23 mouse cellular contexts compared by ENCODE assay signal in genomic region chr12:77534079-77534478, GRCm38 (mm10).
DNase-seq lines count a peak whose midpoint lies in the region; ATAC-seq and TF ChIP-seq lines count a peak whose summit lies in the region.
"Had no signal": no experiment of that assay in that cellular context is flagged by ENCODE, and none has a peak within 500 bp of the region (broad histone marks: within the 10 kb centered on the region; RNA-seq: fewer than 3 reads in every experiment).

No protein-coding gene starts in this region.

- ATAC-seq in liver, embryonic 15.5 days (ENCODE audit: insufficient read depth), result peak; percentile 18; the same call in 1 of the 2 replicates
- no peak for ATAC-seq in liver, embryonic 12.5 days
- ATAC-seq in common myeloid progenitor, adult 5-6 weeks (replicated peaks; ENCODE audit: low read depth, poor library complexity, severe bottlenecking), result peak; percentile 16
- ATAC-seq: hindbrain, postnatal 0 days; intestine, postnatal 0 days had no signal

- no peak for TF ChIP-seq CTCF in thymus, adult 2 months (IDR thresholded peaks at IDR 0.05; ENCODE audit: borderline replicate concordance, control insufficient read depth, extremely low read depth, insufficient read depth, low read length, poor library complexity)
- no peak for TF ChIP-seq CTCF in layer of hippocampus, adult 2 months (conservative IDR thresholded peaks at IDR 0.05)
- TF ChIP-seq CTCF in heart, adult 2 months (IDR thresholded peaks at IDR 0.05), result no peak

- no peak for TF ChIP-seq EP300 in heart, adult 2 months (IDR thresholded peaks at IDR 0.05; ENCODE audit: insufficient read depth, low read depth, low read length)

- WGBS in liver, embryonic 15.5 days (ENCODE audit: insufficient replicate concordance), result 19% methylated on average over 3 of the region's 3 CpGs
- 37% methylated on average over 3 of the region's 3 CpGs for WGBS in liver, embryonic 12.5 days (ENCODE audit: insufficient replicate concordance)
- WGBS in thymus, adult 2 months, result 42% methylated on average over 3 of the region's 3 CpGs
- WGBS in heart, adult 2 months, result 46% methylated on average over 3 of the region's 3 CpGs

- H3K27me3 ChIP-seq in liver, embryonic 15.5 days, result no peaks in the 10 kb centered on the region
- no peaks in the 10 kb centered on the region for H3K27me3 ChIP-seq in liver, embryonic 12.5 days (replicated peaks)
- H3K27me3 ChIP-seq in thymus, adult 2 months (ENCODE audit: control insufficient read depth, insufficient read depth, low read length), result no peaks in the 10 kb centered on the region
- H3K27me3 ChIP-seq in heart, adult 2 months (ENCODE audit: control insufficient read depth, insufficient read depth, low read length), result no peaks in the 10 kb centered on the region; the same call in 1 of the 2 replicates
- H3K27me3 ChIP-seq: heart, embryonic 15.5 days; kidney, embryonic 15.5 days; neural tube, embryonic 12.5 days had no signal

- no peak overlapping the region for H3K27ac ChIP-seq in liver, embryonic 15.5 days (replicated peaks)
- H3K27ac ChIP-seq in liver, embryonic 12.5 days, result no peak overlapping the region
- H3K27ac ChIP-seq in thymus, adult 2 months (ENCODE audit: control insufficient read depth, insufficient read depth, low read length), result peak overlapping the region; percentile 76
- H3K27ac ChIP-seq in layer of hippocampus, adult 2 months, result no peak overlapping the region
- H3K27ac ChIP-seq in heart, adult 2 months, result no peak overlapping the region
- H3K27ac ChIP-seq: forebrain, embryonic 10.5 days; gastrocnemius, adult 2 months; heart, embryonic 15.5 days; hindbrain, postnatal 0 days; kidney, embryonic 15.5 days; liver, embryonic 14.5 days; midbrain, embryonic 10.5 days; neural tube, embryonic 12.5 days had no signal

- no peaks in the 10 kb centered on the region for H3K36me3 ChIP-seq in liver, embryonic 15.5 days (replicated peaks)
- no peaks in the 10 kb centered on the region for H3K36me3 ChIP-seq in liver, embryonic 12.5 days
- no peaks in the 10 kb centered on the region for H3K36me3 ChIP-seq in thymus, adult 2 months (ENCODE audit: control insufficient read depth, insufficient read depth, low read length)
- no peaks in the 10 kb centered on the region for H3K36me3 ChIP-seq in heart, adult 2 months (ENCODE audit: control insufficient read depth, insufficient read depth, low read length)
- H3K36me3 ChIP-seq: forebrain, embryonic 10.5 days; heart, embryonic 15.5 days; kidney, embryonic 15.5 days; midbrain, embryonic 10.5 days; neural tube, embryonic 12.5 days had no signal

- H3K9ac ChIP-seq in liver, embryonic 15.5 days, result no peak overlapping the region
- no peak overlapping the region for H3K9ac ChIP-seq in liver, embryonic 12.5 days
- no peak overlapping the region for H3K9ac ChIP-seq in heart, adult 2 months (ENCODE audit: low read depth, low read length)
- H3K9ac ChIP-seq: heart, embryonic 15.5 days; kidney, embryonic 15.5 days; liver, embryonic 14.5 days; neural tube, embryonic 12.5 days had no signal

- H3K9me3 ChIP-seq in liver, embryonic 15.5 days (replicated peaks), result no peaks in the 10 kb centered on the region
- no peaks in the 10 kb centered on the region for H3K9me3 ChIP-seq in liver, embryonic 12.5 days (replicated peaks)
- H3K9me3 ChIP-seq: forebrain, embryonic 10.5 days; heart, embryonic 15.5 days; kidney, embryonic 15.5 days; midbrain, embryonic 10.5 days; neural tube, embryonic 12.5 days had no signal

- intact Hi-C loops in heart, adult 2 months (cut with DNase I), result no loop called here

- H3K79me2 ChIP-seq in heart, adult 2 months (replicated peaks; ENCODE audit: control insufficient read depth, insufficient read depth, low read length), result no peaks in the 10 kb centered on the region

- no peak for TF ChIP-seq POLR2A in thymus, adult 2 months (IDR thresholded peaks at IDR 0.05; ENCODE audit: control insufficient read depth, extremely low read depth, insufficient read depth, low read length, poor library complexity)
- no peak for TF ChIP-seq POLR2A in heart, adult 2 months (IDR thresholded peaks at IDR 0.05; ENCODE audit: insufficient read depth, low read depth, low read length)

- H3K4me1 ChIP-seq in liver, embryonic 15.5 days (replicated peaks), result no peaks in the 10 kb centered on the region
- H3K4me1 ChIP-seq in liver, embryonic 12.5 days, result no peaks in the 10 kb centered on the region
- H3K4me1 ChIP-seq in thymus, adult 2 months (replicated peaks; ENCODE audit: control insufficient read depth, insufficient read depth, low read length), result peaks cover 45% of the 10 kb centered on the region
- no peaks in the 10 kb centered on the region for H3K4me1 ChIP-seq in heart, adult 2 months (ENCODE audit: control insufficient read depth, insufficient read depth, low read length)
- H3K4me1 ChIP-seq: heart, embryonic 15.5 days; kidney, embryonic 15.5 days; neural tube, embryonic 12.5 days had no signal

- H3K4me3 ChIP-seq in liver, embryonic 15.5 days (replicated peaks), result no peak overlapping the region
- no peak overlapping the region for H3K4me3 ChIP-seq in liver, embryonic 12.5 days
- H3K4me3 ChIP-seq in thymus, adult 2 months (ENCODE audit: control insufficient read depth, insufficient read depth, low read length), result no peak overlapping the region
- no peak overlapping the region for H3K4me3 ChIP-seq in layer of hippocampus, adult 2 months
- H3K4me3 ChIP-seq in heart, adult 2 months, result no peak overlapping the region
- H3K4me3 ChIP-seq: forebrain, embryonic 10.5 days; gastrocnemius, adult 2 months; heart, embryonic 15.5 days; kidney, embryonic 15.5 days; midbrain, embryonic 10.5 days; neural tube, embryonic 12.5 days had no signal

- no peak for DNase-seq in thymus, adult 2 months
- no peak for DNase-seq in thymus, postnatal 0 days (ENCODE audit: low spot score)
- DNase-seq in natural killer cell, adult 2 months (ENCODE audit: low spot score in 2 of 2), result peak; percentile 35 to 50
- DNase-seq in layer of hippocampus, adult 2 months (ENCODE audit: low spot score in 2 of 2), result no peak
- DNase-seq in heart, adult 2 months, result no peak
- DNase-seq: adrenal gland, adult 8-10 months; cerebellum, adult 11-12 months; gastrocnemius, adult 2 months; heart, adult 18-20 months; kidney, postnatal 4 days; lung, postnatal 14 days; right cerebral cortex, adult 18-20 months had no signal

- no peak overlapping the region for H3K4me2 ChIP-seq in liver, embryonic 15.5 days
- H3K4me2 ChIP-seq in liver, embryonic 12.5 days, result no peak overlapping the region
- H3K4me2 ChIP-seq: heart, embryonic 15.5 days; kidney, embryonic 15.5 days; neural tube, embryonic 12.5 days had no signal

Comparison
In these comparisons a context has a peak if more than half of its experiments do, and no peak if none do; other contexts are left out.
1. DNase-seq: peak in natural killer cell, adult 2 months (2 of 2); none in thymus, adult 2 months (single experiment), thymus, postnatal 0 days (single experiment), layer of hippocampus, adult 2 months (0 of 2) and heart, adult 2 months (0 of 2).